Mouse (Mus musculus) limb, embryonic 12.5 days (tissue): ENCODE data around the gene Bhlhb9. TPM values are rescaled to one million over a fixed set of nuclear protein-coding genes. Genes with fewer than 3 reads are reported as not detected.
"Not testable (repeated sequence)": the region's sequence is repeated elsewhere in the genome, so short reads cannot be mapped to it uniquely, and the experiment has no call there.

Experiments used
- ATAC-seq: fragments of 200-750 bp; cut with Nextera tagmentation; 2 replicates; pipeline ENCODE4 v1.8.0; 2017; ENCODE audit warnings: low read depth, moderate TSS enrichment; ENCODE audit not compliant: insufficient number of reproducible peaks, insufficient read depth, low FRiP score, low TSS enrichment
- H3K27ac ChIP-seq: fragments of 300-500 bp; sonication (generic); 2 replicates; pipeline ENCODE4 v1.5.1; 2016; ENCODE audit warnings: mild to moderate bottlenecking, moderate library complexity
- H3K27me3 ChIP-seq: fragments of 300-500 bp; sonication (generic); 2 replicates; pipeline ENCODE4 v1.6.1; 2016; ENCODE audit warnings: mild to moderate bottlenecking, moderate library complexity
- H3K36me3 ChIP-seq: fragments of 300-500 bp; sonication (generic); 2 replicates; pipeline ENCODE4 v1.6.1; 2016; ENCODE audit warnings: mild to moderate bottlenecking, moderate library complexity
- H3K4me1 ChIP-seq: fragments of 300-500 bp; sonication (generic); replicated peaks from 2 replicates; pipeline ENCODE4 v1.6.1; 2016
- H3K4me2 ChIP-seq: fragments of 300-500 bp; sonication (generic); 2 replicates; pipeline ENCODE4 v1.6.1; 2016; ENCODE audit warnings: mild to moderate bottlenecking, moderate library complexity
- H3K4me3 ChIP-seq: fragments of 300-500 bp; sonication (generic); replicated peaks from 2 replicates; pipeline ENCODE4 v1.5.1; 2016; ENCODE audit warnings: mild to moderate bottlenecking
- H3K9ac ChIP-seq: fragments of 300-500 bp; sonication (generic); replicated peaks from 2 replicates; pipeline ENCODE4 v1.6.1; 2016; ENCODE audit warnings: mild to moderate bottlenecking, moderate library complexity
- H3K9me3 ChIP-seq: fragments of 300-500 bp; sonication (generic); 2 replicates; pipeline ENCODE4 v1.6.1; 2016; ENCODE audit warnings: mild to moderate bottlenecking, moderate library complexity
- WGBS: fragments of 180-500 bp; shearing (Covaris S2); methylation state at CpG from one replicate; pipeline ENCODE4 v1.1.7; 2016; 5-methylcytosine and 5-hydroxymethylcytosine counted together
- polyA plus RNA-seq: library from polyadenylated mRNA; unstranded; fragments of >200 nt; fragmentation: Nextera tagmentation; extraction: Ambion mirVana; gene quantifications from 2 replicates; pipeline ENCODE4 v1.2.1, GENCODE M21; 2016

The Bhlhb9 gene
- polyA plus RNA-seq, 1 experiment from 2014 or later = 70.4 TPM

GRCm38 (mm10) chrX:135835896-135836295 is 38.5 kb downstream of the Bhlhb9 start:
- 46% methylated on average over 1 of the region's 1 CpGs for WGBS
- H3K4me1 ChIP-seq = not testable (repeated sequence)

GRCm38 (mm10) chrX:135837896-135838295 is 40.5 kb downstream of the Bhlhb9 start:
- H3K4me2 ChIP-seq = no peak overlapping the region
- H3K4me3 ChIP-seq = no peak overlapping the region
- 0 out of 2 replicates have a peak, but pooled peaks cover 7% of the 10 kb centered on the region for H3K36me3 ChIP-seq
- H3K9ac ChIP-seq = no peak overlapping the region
- no peaks in the 10 kb centered on the region for H3K9me3 ChIP-seq
- 74% methylated on average over 2 of the region's 2 CpGs for WGBS
- H3K27me3 ChIP-seq = peaks cover 10% of the 10 kb centered on the region
- no peak for ATAC-seq
- H3K4me1 ChIP-seq = no peaks in the 10 kb centered on the region
- no peak overlapping the region for H3K27ac ChIP-seq

More at GRCm38 (mm10) chrX:135835896-135836295, 38.5 kb downstream of the Bhlhb9 start:
- not testable (repeated sequence) for H3K27ac ChIP-seq, H3K4me2 ChIP-seq, H3K4me3 ChIP-seq, H3K27me3 ChIP-seq, H3K9ac ChIP-seq, H3K36me3 ChIP-seq, H3K9me3 ChIP-seq, ATAC-seq

- H3K27ac ChIP-seq, H3K4me1 ChIP-seq, H3K9me3 ChIP-seq, H3K27me3 ChIP-seq, H3K36me3 ChIP-seq: not testable (repeated sequence)
- ATAC-seq = peak; percentile 90
- H3K4me2 ChIP-seq = peak within 1 kb of the TSS; percentile 75
- peak within 1 kb of the TSS; percentile 52 for H3K4me3 ChIP-seq
- H3K9ac ChIP-seq = peak within 1 kb of the TSS; percentile 57; the same call in 1 of the 2 replicates
- WGBS = 23% methylated on average over 25 of the region's 32 CpGs
These were observed 41.3 kb downstream of the Bhlhb9 start, which contains the start of gene Gprasp2 for GRCm38 (mm10) chrX:135838521-135839360. Gprasp2 (plus strand) TSS chrX:135839034.

GRCm38 (mm10) chrX:135839397-135840391 is 42.3 kb downstream of the Bhlhb9 start:
- H3K36me3 ChIP-seq, H3K4me1 ChIP-seq, H3K27ac ChIP-seq, H3K27me3 ChIP-seq, H3K9me3 ChIP-seq: not testable (repeated sequence)
- peak overlapping the region; percentile 57; the same call in 1 of the 2 replicates for H3K9ac ChIP-seq
- H3K4me3 ChIP-seq = peak overlapping the region; percentile 52
- 15% methylated on average over 17 of the region's 17 CpGs for WGBS
- peak overlapping the region; percentile 75 for H3K4me2 ChIP-seq
- peak; percentile 10; the same call in 1 of the 2 replicates for ATAC-seq

- not testable (repeated sequence) for H3K36me3 ChIP-seq, H3K9me3 ChIP-seq, ATAC-seq, H3K4me3 ChIP-seq, H3K4me2 ChIP-seq, H3K4me1 ChIP-seq, H3K9ac ChIP-seq, H3K27ac ChIP-seq, H3K27me3 ChIP-seq
- 81% methylated on average over 9 of the region's 9 CpGs for WGBS
These were observed 69.4 kb downstream of the Bhlhb9 start for GRCm38 (mm10) chrX:135866806-135867205.

GRCm38 (mm10) chrX:135876679-135877078 is 79.3 kb downstream of the Bhlhb9 start:
- no peaks in the 10 kb centered on the region for H3K4me1 ChIP-seq
- H3K36me3 ChIP-seq = no peaks in the 10 kb centered on the region
- H3K27ac ChIP-seq = no peak overlapping the region
- no peak overlapping the region for H3K4me3 ChIP-seq
- H3K9me3 ChIP-seq = no peaks in the 10 kb centered on the region
- 95% methylated on average over 1 of the region's 1 CpGs for WGBS
- no peak overlapping the region for H3K9ac ChIP-seq
- H3K4me2 ChIP-seq = no peak overlapping the region
- no peak for ATAC-seq
- no peaks in the 10 kb centered on the region; the same call in 1 of the 2 replicates for H3K27me3 ChIP-seq

- Histone ChIP-seq H3K9me3 (no peaks in the 10 kb centered on the region), H3K9ac (no peak overlapping the region), H3K4me3 (no peak overlapping the region), H3K27ac (no peak overlapping the region), H3K36me3 (no peaks in the 10 kb centered on the region), H3K27me3 (no peaks in the 10 kb centered on the region; the same call in 1 of the 2 replicates), H3K4me2 (no peak overlapping the region), H3K4me1 (no peaks in the 10 kb centered on the region)
- 93% methylated on average over 1 of the region's 1 CpGs for WGBS
- ATAC-seq = no peak
These were observed 82.2 kb downstream of the Bhlhb9 start for GRCm38 (mm10) chrX:135879626-135880025.

GRCm38 (mm10) chrX:135885411-135886233 is 88.2 kb downstream of the Bhlhb9 start:
- peaks cover 4% of the 10 kb centered on the region; the same call in 1 of the 2 replicates for H3K27me3 ChIP-seq
- H3K27ac ChIP-seq = peak overlapping the region; percentile 83
- H3K9ac ChIP-seq = peak overlapping the region; percentile 74
- 23% methylated on average over 41 of the region's 41 CpGs for WGBS
- H3K4me3 ChIP-seq = peak overlapping the region; percentile 61
- H3K4me2 ChIP-seq = peak overlapping the region; percentile 58
- peaks cover 28% of the 10 kb centered on the region for H3K36me3 ChIP-seq
- no peaks in the 10 kb centered on the region for H3K4me1 ChIP-seq
- no peaks in the 10 kb centered on the region for H3K9me3 ChIP-seq
- ATAC-seq = peak; percentile 99

- Histone ChIP-seq H3K9ac (peak overlapping the region; percentile 74), H3K4me3 (peak overlapping the region; percentile 61), H3K27ac (peak overlapping the region; percentile 83), H3K9me3 (no peaks in the 10 kb centered on the region), H3K27me3 (peaks cover 4% of the 10 kb centered on the region; the same call in 1 of the 2 replicates), H3K4me1 (no peaks in the 10 kb centered on the region), H3K4me2 (peak overlapping the region; percentile 58), H3K36me3 (peaks cover 28% of the 10 kb centered on the region)
- WGBS = 19% methylated on average over 11 of the region's 11 CpGs
- ATAC-seq = no peak; the same call in 1 of the 2 replicates
These were observed 88.8 kb downstream of the Bhlhb9 start for GRCm38 (mm10) chrX:135886234-135886585.

GRCm38 (mm10) chrX:135916580-135916979 is 119.2 kb downstream of the Bhlhb9 start:
- Histone ChIP-seq H3K4me3 (no peak overlapping the region), H3K9ac (no peak overlapping the region), H3K36me3 (no peaks in the 10 kb centered on the region), H3K27ac (no peak overlapping the region), H3K27me3 (peaks cover 12% of the 10 kb centered on the region), H3K4me1 (no peaks in the 10 kb centered on the region), H3K9me3 (no peaks in the 10 kb centered on the region), H3K4me2 (no peak overlapping the region)
- ATAC-seq = no peak
- WGBS = 84% methylated on average over 4 of the region's 4 CpGs
